Comparison of ENCODE assay signal across 33 mouse cellular contexts in the genomic region with DNA sequence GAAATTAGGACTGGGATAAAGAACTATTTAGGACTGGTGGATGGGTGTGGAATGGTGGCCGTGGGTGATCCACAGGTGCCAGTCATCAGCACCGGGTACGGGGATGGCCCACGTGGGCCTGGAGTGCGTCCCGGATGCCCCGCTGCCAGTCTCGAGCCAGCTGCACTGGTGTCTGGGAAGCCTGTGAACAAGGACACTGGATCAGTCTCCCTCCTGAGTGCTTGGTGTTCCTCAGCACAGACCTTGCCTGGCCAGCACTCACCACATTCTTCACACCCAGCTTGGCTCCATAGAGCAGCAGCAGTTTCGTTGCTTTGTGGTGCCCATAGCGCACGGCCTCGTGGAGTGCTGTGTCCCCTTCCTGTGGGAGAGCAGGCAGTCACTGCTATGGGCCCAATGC. TPM values are rescaled to one million over a fixed set of nuclear protein-coding genes. Genes with fewer than 3 reads are reported as not detected.
DNase-seq lines count a peak whose midpoint lies in the region; ATAC-seq and TF ChIP-seq lines count a peak whose summit lies in the region.
"Had no signal": no experiment of that assay in that cellular context is flagged by ENCODE, and none has a peak within 500 bp of the region (broad histone marks: within the 10 kb centered on the region; RNA-seq: fewer than 3 reads in every experiment).

No protein-coding gene starts in this region.

- 54% methylated on average over 12 of the region's 12 CpGs for WGBS in heart, adult 2 months
- WGBS in heart, embryonic 15.5 days, result 61% methylated on average over 12 of the region's 12 CpGs
- 57% methylated on average over 12 of the region's 12 CpGs for WGBS in heart, postnatal 0 days

- no peak overlapping the region for H3K4me3 ChIP-seq in heart, adult 2 months
- H3K4me3 ChIP-seq in heart, embryonic 15.5 days, result no peak overlapping the region
- H3K4me3 ChIP-seq in G1E (ENCODE audit: low read depth, low read length), result peak overlapping the region; percentile 0; the same call in 1 of the 2 replicates
- H3K4me3 ChIP-seq in heart, postnatal 0 days (ENCODE audit: low read depth, low read length), result no peak overlapping the region
- H3K4me3 ChIP-seq: embryonic facial prominence, embryonic 12.5 days; forebrain, embryonic 15.5 days; kidney, embryonic 15.5 days; layer of hippocampus, adult 2 months; limb, embryonic 13.5 days; lung, embryonic 15.5 days; midbrain, embryonic 12.5 days; neural tube, embryonic 13.5 days had no signal

- peaks cover 5% of the 10 kb centered on the region; the same call in 1 of the 2 replicates for H3K4me1 ChIP-seq in heart, adult 2 months (ENCODE audit: control insufficient read depth, insufficient read depth, low read length)
- peaks cover 77% of the 10 kb centered on the region for H3K4me1 ChIP-seq in heart, embryonic 15.5 days (replicated peaks)
- peaks cover 20% of the 10 kb centered on the region for H3K4me1 ChIP-seq in G1E (ENCODE audit: insufficient read depth, low read depth, low read length)
- peaks cover 36% of the 10 kb centered on the region for H3K4me1 ChIP-seq in heart, postnatal 0 days (ENCODE audit: control insufficient read depth, insufficient read depth)

- peak; percentile 24; the same call in 1 of the 2 replicates for TF ChIP-seq POLR2A in heart, adult 2 months (IDR thresholded peaks at IDR 0.05; ENCODE audit: insufficient read depth, low read depth, low read length)

- no peaks in the 10 kb centered on the region for H3K9me3 ChIP-seq in heart, embryonic 15.5 days (replicated peaks)
- no peaks in the 10 kb centered on the region for H3K9me3 ChIP-seq in G1E (replicated peaks)
- no peaks in the 10 kb centered on the region for H3K9me3 ChIP-seq in heart, postnatal 0 days (replicated peaks; ENCODE audit: control insufficient read depth, low read length)
- H3K9me3 ChIP-seq: embryonic facial prominence, embryonic 12.5 days; forebrain, embryonic 15.5 days; kidney, embryonic 15.5 days; limb, embryonic 13.5 days; lung, embryonic 15.5 days; midbrain, embryonic 12.5 days; neural tube, embryonic 13.5 days had no signal

- H3K79me2 ChIP-seq in heart, adult 2 months (replicated peaks; ENCODE audit: control insufficient read depth, insufficient read depth, low read length), result no peaks in the 10 kb centered on the region

- peak in 1 of 2 experiments; percentile 46 for DNase-seq in heart, adult 2 months
- DNase-seq in heart, adult 8-10 months (ENCODE audit: low spot score), result no peak
- no peak for DNase-seq in heart, postnatal 4 days
- no peak for DNase-seq in G1E (ENCODE audit: low spot score)
- DNase-seq in heart, postnatal 0 days (ENCODE audit: low spot score), result no peak
- no peak for DNase-seq in frontal cortex, postnatal 14 days (ENCODE audit: low spot score in 2 of 2)
- DNase-seq: B cell, adult 2 months; cerebellum, adult 11-12 months; cerebellum, adult 9-11 months; embryo, embryonic 11 days; gastrocnemius, postnatal 36 days; kidney, adult 18-20 months; kidney, postnatal 25 days; thymus, postnatal 4 days had no signal

- ATAC-seq in heart, embryonic 15.5 days (replicated peaks; ENCODE audit: insufficient number of reproducible peaks, insufficient read depth, low FRiP score, low read depth), result no peak
- ATAC-seq in G1E (ENCODE audit: extremely low read depth, insufficient number of reproducible peaks, low FRiP score, poor library complexity, severe bottlenecking), result no peak
- no peak for ATAC-seq in heart, postnatal 0 days (ENCODE audit: insufficient read depth, low read depth)
- ATAC-seq: forebrain, embryonic 15.5 days; Patski had no signal

- TF ChIP-seq CTCF in heart, adult 2 months (IDR thresholded peaks at IDR 0.05), result no peak
- no peak for TF ChIP-seq CTCF in G1E (IDR thresholded peaks at IDR 0.05; ENCODE audit: low read depth, low read length)
- TF ChIP-seq CTCF in heart, postnatal 0 days (IDR thresholded peaks at IDR 0.05; ENCODE audit: low read depth), result no peak

- TF ChIP-seq EP300 in heart, adult 2 months (IDR thresholded peaks at IDR 0.05; ENCODE audit: insufficient read depth, low read depth, low read length), result peak; percentile 47; the same call in 1 of the 2 replicates
- TF ChIP-seq EP300 in heart, postnatal 0 days (IDR thresholded peaks at IDR 0.05; ENCODE audit: low read depth), result no peak

- H3K27me3 ChIP-seq in heart, adult 2 months (ENCODE audit: control insufficient read depth, insufficient read depth, low read length), result no peaks in the 10 kb centered on the region
- no peaks in the 10 kb centered on the region for H3K27me3 ChIP-seq in heart, embryonic 15.5 days
- no peaks in the 10 kb centered on the region; the same call in 1 of the 2 replicates for H3K27me3 ChIP-seq in G1E (ENCODE audit: insufficient read depth, low read length)
- H3K27me3 ChIP-seq in heart, postnatal 0 days (ENCODE audit: control insufficient read depth, insufficient read depth, low read length), result no peaks in the 10 kb centered on the region
- H3K27me3 ChIP-seq: embryonic facial prominence, embryonic 12.5 days; forebrain, embryonic 15.5 days; kidney, embryonic 15.5 days; limb, embryonic 13.5 days; lung, embryonic 15.5 days; midbrain, embryonic 12.5 days; neural tube, embryonic 13.5 days; Patski had no signal

- H3K9ac ChIP-seq in heart, adult 2 months (ENCODE audit: low read depth, low read length), result peak overlapping the region; percentile 30; the same call in 1 of the 2 replicates
- 0 out of 2 replicates have a peak overlapping the region, but pooled peaks have one; percentile 19 for H3K9ac ChIP-seq in heart, embryonic 15.5 days
- no peak overlapping the region for H3K9ac ChIP-seq in heart, postnatal 0 days (replicated peaks; ENCODE audit: low read depth, low read length)
- H3K9ac ChIP-seq: embryonic facial prominence, embryonic 12.5 days; forebrain, embryonic 15.5 days; hindbrain, embryonic 14.5 days; kidney, embryonic 15.5 days; limb, embryonic 13.5 days; lung, embryonic 15.5 days; midbrain, embryonic 12.5 days; neural tube, embryonic 13.5 days had no signal

- no peak overlapping the region; the same call in 1 of the 2 replicates for H3K27ac ChIP-seq in heart, adult 2 months
- peak overlapping the region; percentile 61 for H3K27ac ChIP-seq in heart, embryonic 15.5 days
- H3K27ac ChIP-seq in heart, postnatal 0 days (ENCODE audit: low read depth), result peak overlapping the region; percentile 44
- H3K27ac ChIP-seq: embryonic facial prominence, embryonic 12.5 days; hindbrain, embryonic 14.5 days; kidney, embryonic 15.5 days; layer of hippocampus, adult 2 months; lung, embryonic 15.5 days; midbrain, embryonic 12.5 days; neural tube, embryonic 13.5 days had no signal

- intact Hi-C loops in heart, adult 2 months (cut with DNase I), result no loop called here

- no peak overlapping the region for H3K4me2 ChIP-seq in heart, embryonic 15.5 days
- no peak overlapping the region for H3K4me2 ChIP-seq in heart, postnatal 0 days (ENCODE audit: low read depth, low read length)
- H3K4me2 ChIP-seq: embryonic facial prominence, embryonic 12.5 days; forebrain, embryonic 15.5 days; hindbrain, embryonic 14.5 days; kidney, embryonic 15.5 days; limb, embryonic 13.5 days; liver, embryonic 11.5 days; lung, embryonic 15.5 days; midbrain, embryonic 12.5 days; neural tube, embryonic 13.5 days had no signal

- no peaks in the 10 kb centered on the region for H3K36me3 ChIP-seq in heart, adult 2 months (ENCODE audit: control insufficient read depth, insufficient read depth, low read length)
- no peaks in the 10 kb centered on the region for H3K36me3 ChIP-seq in heart, embryonic 15.5 days
- H3K36me3 ChIP-seq in G1E (replicated peaks), result peaks cover 84% of the 10 kb centered on the region
- peaks cover 14% of the 10 kb centered on the region; the same call in 1 of the 2 replicates for H3K36me3 ChIP-seq in heart, postnatal 0 days (replicated peaks; ENCODE audit: control insufficient read depth, insufficient read depth, low read length)

RNA-seq across cellular contexts. Expression of a gene that starts 5.2 kb away (rescaled TPM):
- total RNA-seq in heart, adult 2 months (2021), result 100 to 1,000 TPM; 310 to 338 TPM
- 397 and 412 TPM in 2 replicates for polyA plus RNA-seq in heart, adult 2 months (2012; rRNA removed)
- 100 to 1,000 TPM; 251 to 540 (median 405) TPM for total RNA-seq in heart, adult 8-10 months (2022)
- 25.3 and 26.7 TPM in 2 replicates for polyA plus RNA-seq in heart, embryonic 15.5 days (2015; fragmentation: Nextera tagmentation; extraction: Ambion mirVana)
- 100 to 1,000 TPM; 151 to 159 TPM for total RNA-seq in heart, postnatal 4 days (2021)
- total RNA-seq in G1E (2014; fragmentation: Nextera tagmentation), result 12.0 and 14.2 TPM in 2 replicates
- 14.8 and 16.6 TPM in 2 replicates for total RNA-seq in G1E (2017)
- polyA plus RNA-seq in G1E (2012), result 9.1 and 10.9 TPM in 2 replicates
- total RNA-seq in heart, postnatal 0 days (2014; rRNA removed; ENCODE audit: low replicate concordance), result 62.2 and 93.8 TPM in 2 replicates
- 26.7 and 34.2 TPM in 2 replicates for polyA plus RNA-seq in heart, postnatal 0 days (2015; fragmentation: Nextera tagmentation; extraction: Ambion mirVana)

RNA-seq across cellular contexts. Expression of a gene that starts 7.8 kb away (rescaled TPM):
- total RNA-seq in heart, adult 2 months (2021), result 100 to 1,000 TPM; 148 to 172 TPM
- 0.09 TPM in 1 of 2 replicates, not detected in the other for polyA plus RNA-seq in heart, adult 2 months (2012; rRNA removed)
- total RNA-seq in heart, adult 8-10 months (2022), result 100 to 1,000 TPM; 132 to 332 (median 244) TPM
- 0.22 TPM in 1 of 2 replicates, not detected in the other for polyA plus RNA-seq in heart, embryonic 15.5 days (2015; fragmentation: Nextera tagmentation; extraction: Ambion mirVana)
- 10 to 100 TPM; 48.6 to 69.8 TPM for total RNA-seq in heart, postnatal 4 days (2021)
- total RNA-seq in G1E (2014; fragmentation: Nextera tagmentation), result not detected in 2 replicates
- total RNA-seq in G1E (2017), result not detected in 2 replicates
- polyA plus RNA-seq in G1E (2012), result 0.15 and 0.25 TPM in 2 replicates
- total RNA-seq in heart, postnatal 0 days (2014; rRNA removed; ENCODE audit: low replicate concordance), result not detected in 2 replicates
- polyA plus RNA-seq in heart, postnatal 0 days (2015; fragmentation: Nextera tagmentation; extraction: Ambion mirVana), result 1.2 TPM in 1 of 2 replicates, not detected in the other
- total RNA-seq: layer of hippocampus, adult 2 months; left cerebral cortex, adult 8-10 months; left cerebral cortex, postnatal 36 days; MEL; midbrain, postnatal 0 days had no signal
- polyA plus RNA-seq: forebrain, embryonic 15.5 days; frontal cortex, adult 2 months; liver, embryonic 11.5 days; liver, embryonic 16.5 days; lung, embryonic 15.5 days; midbrain, embryonic 12.5 days; stomach, embryonic 14.5 days had no signal

RNA-seq across cellular contexts. Expression of a gene that starts 15.8 kb away (rescaled TPM):
- 1 to 10 TPM; 6.2 to 6.3 TPM for total RNA-seq in heart, adult 2 months (2021)
- polyA plus RNA-seq in heart, adult 2 months (2012; rRNA removed), result 11.1 TPM in 2 replicates
- total RNA-seq in heart, adult 8-10 months (2022), result 1 to 10 TPM; 5.4 to 8.2 (median 7.1) TPM
- polyA plus RNA-seq in heart, embryonic 15.5 days (2015; fragmentation: Nextera tagmentation; extraction: Ambion mirVana), result 27.3 and 30.4 TPM in 2 replicates
- total RNA-seq in heart, postnatal 4 days (2021), result 10 to 100 TPM; 16.0 to 18.5 TPM
- total RNA-seq in G1E (2014; fragmentation: Nextera tagmentation) (9.9 and 15.7 TPM in 2 replicates), G1E (2017) (11.9 and 12.3 TPM in 2 replicates)
- polyA plus RNA-seq in G1E (2012), result 15.7 and 17.3 TPM in 2 replicates
- total RNA-seq in heart, postnatal 0 days (2014; rRNA removed; ENCODE audit: low replicate concordance), result 32.7 and 34.9 TPM in 2 replicates
- 26.6 and 29.0 TPM in 2 replicates for polyA plus RNA-seq in heart, postnatal 0 days (2015; fragmentation: Nextera tagmentation; extraction: Ambion mirVana)

RNA-seq across cellular contexts. Expression of a gene that starts 19.8 kb away (rescaled TPM):
- 10 to 100 TPM; 11.1 to 15.1 TPM for total RNA-seq in heart, adult 2 months (2021)
- polyA plus RNA-seq in heart, adult 2 months (2012; rRNA removed), result 14.1 and 15.6 TPM in 2 replicates
- 10 to 100 TPM in 3 of 4 experiments, 1 to 10 TPM in 1; 8.6 to 16.3 (median 11.7) TPM for total RNA-seq in heart, adult 8-10 months (2022)
- polyA plus RNA-seq in heart, embryonic 15.5 days (2015; fragmentation: Nextera tagmentation; extraction: Ambion mirVana), result 2.4 and 3.5 TPM in 2 replicates
- 10 to 100 TPM; 14.9 to 15.7 TPM for total RNA-seq in heart, postnatal 4 days (2021)
- total RNA-seq in G1E (2014; fragmentation: Nextera tagmentation) (22.2 and 28.2 TPM in 2 replicates), G1E (2017) (7.5 and 8.8 TPM in 2 replicates)
- polyA plus RNA-seq in G1E (2012), result 31.1 and 39.0 TPM in 2 replicates
- total RNA-seq in heart, postnatal 0 days (2014; rRNA removed; ENCODE audit: low replicate concordance), result 10.2 and 21.4 TPM in 2 replicates
- 2.0 and 2.2 TPM in 2 replicates for polyA plus RNA-seq in heart, postnatal 0 days (2015; fragmentation: Nextera tagmentation; extraction: Ambion mirVana)

RNA-seq across cellular contexts. Expression of a gene that starts 26.7 kb away (rescaled TPM):
- total RNA-seq in heart, adult 2 months (2021), result 10 to 100 TPM; 10.6 to 11.1 TPM
- 12.7 and 15.2 TPM in 2 replicates for polyA plus RNA-seq in heart, adult 2 months (2012; rRNA removed)
- total RNA-seq in heart, adult 8-10 months (2022), result 10 to 100 TPM; 10.8 to 13.4 (median 11.2) TPM
- polyA plus RNA-seq in heart, embryonic 15.5 days (2015; fragmentation: Nextera tagmentation; extraction: Ambion mirVana), result 7.9 and 10.9 TPM in 2 replicates
- 10 to 100 TPM; 26.7 to 31.2 TPM for total RNA-seq in heart, postnatal 4 days (2021)
- not detected in 2 replicates for total RNA-seq in G1E (2014; fragmentation: Nextera tagmentation)
- 0.17 and 0.87 TPM in 2 replicates for total RNA-seq in G1E (2017)
- polyA plus RNA-seq in G1E (2012), result not detected in 2 replicates
- 11.9 and 13.2 TPM in 2 replicates for total RNA-seq in heart, postnatal 0 days (2014; rRNA removed; ENCODE audit: low replicate concordance)
- 5.7 and 6.1 TPM in 2 replicates for polyA plus RNA-seq in heart, postnatal 0 days (2015; fragmentation: Nextera tagmentation; extraction: Ambion mirVana)

Comparison
In these comparisons a context has a peak if more than half of its experiments do, and no peak if none do; other contexts are left out.
1. RNA of a gene that starts 7.8 kb away (total RNA-seq): 132 to 332 TPM in heart, adult 8-10 months, 148 to 172 TPM in heart, adult 2 months and 48.6 to 69.8 TPM in heart, postnatal 4 days; not detected in G1E and not detected in heart, postnatal 0 days; every median in the first group is over 10 times any median in the second.